In the genomic region with DNA sequence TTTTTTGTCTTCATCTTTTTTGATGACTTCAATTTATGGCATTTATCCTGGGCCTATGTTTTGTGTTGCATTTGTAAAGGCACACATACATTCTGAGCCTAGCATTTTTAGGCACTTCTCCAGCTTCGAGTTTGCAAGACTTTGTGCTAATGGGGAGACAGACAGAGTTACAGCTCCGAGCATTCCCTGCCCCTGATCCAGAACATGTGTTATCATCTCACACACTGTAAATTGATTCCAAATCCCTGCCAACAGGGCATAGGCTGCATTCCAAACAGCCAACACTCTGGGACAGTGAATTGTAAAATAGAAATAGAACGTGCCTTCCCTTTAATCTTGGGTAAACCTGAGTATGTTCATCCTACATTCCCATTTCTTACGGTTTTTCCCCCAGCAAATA, we compare ENCODE assay signal across 11 mouse cellular contexts. TPM values are rescaled to one million over a fixed set of nuclear protein-coding genes. Genes with fewer than 3 reads are reported as not detected.
DNase-seq lines count a peak whose midpoint lies in the region; ATAC-seq lines count a peak whose summit lies in the region.
"Had no signal": no experiment of that assay in that cellular context is flagged by ENCODE, and none has a peak within 500 bp of the region (broad histone marks: within the 10 kb centered on the region; RNA-seq: fewer than 3 reads in every experiment).

No protein-coding gene starts in this region.

- H3K9me3 ChIP-seq in heart, embryonic 16.5 days (replicated peaks; ENCODE audit: control insufficient read depth, low read length), result peaks cover 4% of the 10 kb centered on the region; the same call in 1 of the 2 replicates
- H3K9me3 ChIP-seq in midbrain, embryonic 14.5 days (ENCODE audit: control insufficient read depth, low read length), result no peaks in the 10 kb centered on the region
- H3K9me3 ChIP-seq in midbrain, embryonic 15.5 days, result no peaks in the 10 kb centered on the region
- H3K9me3 ChIP-seq in forebrain, embryonic 16.5 days (ENCODE audit: control insufficient read depth, low read length), result no peaks in the 10 kb centered on the region
- H3K9me3 ChIP-seq: hindbrain, embryonic 15.5 days had no signal

- WGBS in heart, embryonic 16.5 days, result 21% methylated on average over 4 of the region's 4 CpGs
- 74% methylated on average over 4 of the region's 4 CpGs for WGBS in midbrain, embryonic 14.5 days
- WGBS in midbrain, embryonic 15.5 days, result 62% methylated on average over 4 of the region's 4 CpGs
- WGBS in forebrain, embryonic 16.5 days, result 37% methylated on average over 4 of the region's 4 CpGs

- H3K36me3 ChIP-seq in heart, embryonic 16.5 days (ENCODE audit: control insufficient read depth, insufficient read depth), result no peaks in the 10 kb centered on the region
- H3K36me3 ChIP-seq in midbrain, embryonic 14.5 days (ENCODE audit: control insufficient read depth, insufficient read depth, low read length), result no peaks in the 10 kb centered on the region
- no peaks in the 10 kb centered on the region for H3K36me3 ChIP-seq in midbrain, embryonic 15.5 days (replicated peaks)
- no peaks in the 10 kb centered on the region for H3K36me3 ChIP-seq in forebrain, embryonic 16.5 days (ENCODE audit: control insufficient read depth, insufficient read depth)
- H3K36me3 ChIP-seq: hindbrain, embryonic 15.5 days had no signal

- H3K27me3 ChIP-seq in heart, embryonic 16.5 days (ENCODE audit: control insufficient read depth, insufficient read depth, low read length), result no peaks in the 10 kb centered on the region
- no peaks in the 10 kb centered on the region for H3K27me3 ChIP-seq in midbrain, embryonic 14.5 days (ENCODE audit: control insufficient read depth, insufficient read depth, low read length)
- no peaks in the 10 kb centered on the region for H3K27me3 ChIP-seq in midbrain, embryonic 15.5 days (replicated peaks)
- no peaks in the 10 kb centered on the region for H3K27me3 ChIP-seq in forebrain, embryonic 16.5 days (replicated peaks; ENCODE audit: control insufficient read depth, insufficient read depth, low read length)
- H3K27me3 ChIP-seq: hindbrain, embryonic 15.5 days had no signal

- peaks cover 22% of the 10 kb centered on the region for H3K4me1 ChIP-seq in heart, embryonic 16.5 days (ENCODE audit: control insufficient read depth, insufficient read depth, low read length)
- H3K4me1 ChIP-seq in midbrain, embryonic 14.5 days (ENCODE audit: control insufficient read depth, insufficient read depth, low read length), result no peaks in the 10 kb centered on the region
- H3K4me1 ChIP-seq in midbrain, embryonic 15.5 days, result 0 out of 2 replicates have a peak, but pooled peaks cover 7% of the 10 kb centered on the region
- H3K4me1 ChIP-seq in forebrain, embryonic 16.5 days (replicated peaks; ENCODE audit: control insufficient read depth, insufficient read depth, low read length), result peaks cover 15% of the 10 kb centered on the region
- H3K4me1 ChIP-seq: hindbrain, embryonic 15.5 days had no signal

- H3K9ac ChIP-seq in heart, embryonic 16.5 days (ENCODE audit: low read length), result no peak overlapping the region
- no peak overlapping the region for H3K9ac ChIP-seq in midbrain, embryonic 14.5 days (replicated peaks; ENCODE audit: low read length)
- no peak overlapping the region for H3K9ac ChIP-seq in midbrain, embryonic 15.5 days
- H3K9ac ChIP-seq in forebrain, embryonic 16.5 days (replicated peaks; ENCODE audit: low read depth, low read length), result no peak overlapping the region
- H3K9ac ChIP-seq: hindbrain, embryonic 15.5 days; liver, embryonic 14.5 days had no signal

- no peak overlapping the region for H3K4me3 ChIP-seq in heart, embryonic 16.5 days (ENCODE audit: low read length)
- H3K4me3 ChIP-seq in midbrain, embryonic 14.5 days (replicated peaks; ENCODE audit: low read depth, low read length), result no peak overlapping the region
- H3K4me3 ChIP-seq in midbrain, embryonic 15.5 days, result no peak overlapping the region
- no peak overlapping the region for H3K4me3 ChIP-seq in forebrain, embryonic 16.5 days (replicated peaks; ENCODE audit: low read length)
- H3K4me3 ChIP-seq: hindbrain, embryonic 15.5 days had no signal

- ATAC-seq in heart, embryonic 16.5 days (replicated peaks; ENCODE audit: extremely low read depth, insufficient read depth, low FRiP score), result 0 out of 2 replicates have a peak, but pooled peaks have one; percentile 73
- ATAC-seq in midbrain, embryonic 14.5 days (ENCODE audit: low FRiP score, low TSS enrichment), result no peak
- ATAC-seq in midbrain, embryonic 15.5 days (replicated peaks), result no peak
- ATAC-seq in forebrain, embryonic 16.5 days, result peak; percentile 90

- DNase-seq in heart, postnatal 4 days, result no peak
- peak; percentile 27 for DNase-seq in midbrain, embryonic 14.5 days
- DNase-seq in spleen, postnatal 14 days (ENCODE audit: low spot score in 2 of 2), result no peak
- no peak for DNase-seq in MN1 (ENCODE audit: low spot score)
- DNase-seq: gastrocnemius, postnatal 25 days; right cerebral cortex, adult 18-20 months had no signal

- H3K4me2 ChIP-seq in heart, embryonic 16.5 days (ENCODE audit: low read depth, low read length), result peak overlapping the region; percentile 28; the same call in 1 of the 2 replicates
- H3K4me2 ChIP-seq in midbrain, embryonic 14.5 days (ENCODE audit: low read length), result no peak overlapping the region
- H3K4me2 ChIP-seq in midbrain, embryonic 15.5 days, result no peak overlapping the region
- H3K4me2 ChIP-seq in forebrain, embryonic 16.5 days (ENCODE audit: low read length), result peak overlapping the region; percentile 21
- H3K4me2 ChIP-seq: hindbrain, embryonic 15.5 days had no signal

- peak overlapping the region; percentile 77 for H3K27ac ChIP-seq in heart, embryonic 16.5 days (ENCODE audit: low read length)
- H3K27ac ChIP-seq in midbrain, embryonic 14.5 days (replicated peaks; ENCODE audit: low read depth, low read length), result no peak overlapping the region
- no peak overlapping the region for H3K27ac ChIP-seq in midbrain, embryonic 15.5 days
- peak overlapping the region; percentile 50 for H3K27ac ChIP-seq in forebrain, embryonic 16.5 days (ENCODE audit: low read length)
- H3K27ac ChIP-seq: hindbrain, embryonic 15.5 days; liver, embryonic 14.5 days had no signal

RNA-seq across cellular contexts. Expression of a gene that starts 19.7 kb away (rescaled TPM):
- polyA plus RNA-seq in heart, embryonic 16.5 days (2015; fragmentation: Nextera tagmentation; extraction: Ambion mirVana), result 35.5 and 47.8 TPM in 2 replicates
- 10 to 100 TPM; 32.7 to 41.7 TPM for total RNA-seq in heart, postnatal 4 days (2021)
- polyA plus RNA-seq in midbrain, embryonic 14.5 days (2014; fragmentation: Nextera tagmentation; extraction: Ambion mirVana), result 89.4 and 90.7 TPM in 2 replicates
- polyA plus RNA-seq in midbrain, embryonic 15.5 days (2015; fragmentation: Nextera tagmentation; extraction: Ambion mirVana), result 70.7 and 72.8 TPM in 2 replicates
- polyA plus RNA-seq in forebrain, embryonic 16.5 days (2015; fragmentation: Nextera tagmentation; extraction: Ambion mirVana), result 129 and 134 TPM in 2 replicates

Comparison
In these comparisons a context has a peak if more than half of its experiments do, and no peak if none do; other contexts are left out.
1. ATAC-seq: peak in heart, embryonic 16.5 days (single experiment) and forebrain, embryonic 16.5 days (single experiment); none in midbrain, embryonic 14.5 days (single experiment) and midbrain, embryonic 15.5 days (single experiment).
2. H3K27ac ChIP-seq: peak in heart, embryonic 16.5 days (single experiment) and forebrain, embryonic 16.5 days (single experiment); none in midbrain, embryonic 14.5 days (single experiment) and midbrain, embryonic 15.5 days (single experiment).
3. H3K4me2 ChIP-seq: peak in heart, embryonic 16.5 days (single experiment) and forebrain, embryonic 16.5 days (single experiment); none in midbrain, embryonic 14.5 days (single experiment) and midbrain, embryonic 15.5 days (single experiment).